Mouse (Mus musculus) ES-E14 (cell line): Measurements from ENCODE around the gene Tmprss6. TPM values are rescaled to one million over a fixed set of nuclear protein-coding genes. Genes with fewer than 3 reads are reported as not detected.

Experiments used
- DNase-seq: peaks from one replicate; pipeline ENCODE4 v3.0.0-alpha.2; 2013; ENCODE audit warnings: low read depth, low spot score
- H3K27ac ChIP-seq: 2 replicates; pipeline ENCODE4 v1.5.1; 2012; ENCODE audit warnings: low read depth, mild to moderate bottlenecking, low read length, moderate library complexity, mixed read lengths; ENCODE audit not compliant: poor library complexity, insufficient read depth, severe bottlenecking
- H3K36me3 ChIP-seq: 2 replicates; pipeline ENCODE4 v1.6.1; 2012; ENCODE audit warnings: mild to moderate bottlenecking, low read length, moderate library complexity, mixed read lengths; ENCODE audit not compliant: control insufficient read depth, poor library complexity, insufficient read depth, severe bottlenecking
- H3K4me1 ChIP-seq, 2 experiments: fragments of 150-350 bp in 1 of 2; sonication (generic) in 1 of 2; 2 replicates each; pipeline ENCODE4 v1.6.1; 2012; ENCODE audit warnings: low read length in 2 of 2, mild to moderate bottlenecking in 1 of 2, mixed read lengths in 1 of 2; ENCODE audit not compliant: control insufficient read depth in 2 of 2, insufficient read depth in 2 of 2, poor library complexity in 1 of 2
- H3K4me3 ChIP-seq, 2 experiments: fragments of 150-350 bp in 1 of 2; sonication (generic) in 1 of 2; 2 replicates each; pipeline ENCODE4 v1.5.1; 2012; ENCODE audit warnings: low read length in 2 of 2, low read depth in 1 of 2, mild to moderate bottlenecking in 1 of 2, mixed read lengths in 1 of 2; ENCODE audit not compliant: insufficient read depth in 1 of 2, poor library complexity in 1 of 2, severe bottlenecking in 1 of 2
- H3K9ac ChIP-seq: 2 replicates; pipeline ENCODE4 v1.6.1; 2012; ENCODE audit warnings: low read depth, mild to moderate bottlenecking, low read length, mixed read lengths; ENCODE audit not compliant: poor library complexity, insufficient read depth, severe bottlenecking
- H3K9me3 ChIP-seq: fragments of 150-350 bp; sonication (generic); 2 replicates; pipeline ENCODE4 v1.6.1; 2012; ENCODE audit warnings: low read depth, mild to moderate bottlenecking, low read length; ENCODE audit not compliant: control insufficient read depth, insufficient read depth
- CHD2 ChIP-seq: IDR thresholded peaks from 2 replicates; pipeline ENCODE4 v1.6.1; 2014; ENCODE audit warnings: mild to moderate bottlenecking, low read depth, low read length, inconsistent platforms
- HCFC1 ChIP-seq: IDR thresholded peaks from 2 replicates; pipeline ENCODE4 v1.6.1; 2012; ENCODE audit warnings: low read length, inconsistent platforms, borderline replicate concordance; ENCODE audit not compliant: insufficient read depth
- MAFK ChIP-seq: IDR thresholded peaks from 2 replicates; pipeline ENCODE4 v1.6.1; 2014; ENCODE audit warnings: mild to moderate bottlenecking, low read depth, low read length, inconsistent platforms; ENCODE audit not compliant: insufficient read depth
- ZC3H11A ChIP-seq: IDR thresholded peaks from 2 replicates; pipeline ENCODE4 v1.6.1; 2012; ENCODE audit warnings: low read depth, mild to moderate bottlenecking, inconsistent platforms, low read length, borderline replicate concordance
- ZNF384 ChIP-seq: IDR thresholded peaks from 2 replicates; pipeline ENCODE4 v1.6.1; 2012; ENCODE audit warnings: low read depth, low read length, inconsistent platforms
- in situ Hi-C, 2 experiments: fragments of 600-800 bp; cut with MboI; formaldehyde crosslinking; loops; one replicate each; pipeline ENCODE4 v1.15.1; 2025; ENCODE audit warnings: low sequenced_read_pairs in 2 of 2, inconsistent platforms in 1 of 2; ENCODE audit not compliant: unreplicated experiment in 2 of 2
- total RNA-seq: library from RNA; depleted of rRNA; stranded (reverse); fragments of 300-350 nt; gene quantifications from 2 replicates; pipeline ENCODE4 v1.2.3, GENCODE M21; 2012

Gene Tmprss6
- total RNA-seq, 1 experiment = 0.49 TPM

DNA sequence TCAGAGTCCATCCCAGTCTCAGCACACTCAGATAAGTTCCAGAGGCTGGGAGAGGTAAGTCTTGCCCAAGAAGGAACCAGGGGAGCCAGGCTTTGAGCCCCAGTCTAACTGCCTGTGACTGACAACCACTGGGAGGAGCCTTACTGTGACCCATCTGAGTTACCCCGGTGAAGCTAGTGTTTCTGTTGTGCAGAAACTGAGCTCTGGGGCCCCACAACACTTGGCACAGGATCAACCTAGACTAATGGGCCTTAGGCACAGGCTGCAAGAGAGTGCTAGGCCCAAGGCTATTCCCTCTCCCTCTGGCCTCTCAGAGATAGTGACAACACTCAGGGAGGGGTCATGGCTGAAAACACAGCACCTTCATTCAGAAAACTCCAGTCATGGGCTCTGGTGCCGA, 17.2 kb downstream of the Tmprss6 start:
- Histone ChIP-seq H3K4me3 (no peak overlapping the region), H3K27ac (no peak overlapping the region), H3K36me3 (no peaks in the 10 kb centered on the region), H3K9ac (no peak overlapping the region), H3K9me3 (no peaks in the 10 kb centered on the region), H3K4me1 (peaks cover 3 to 21% of the 10 kb centered on the region in 2 experiments; a peak in 2 of 4 replicates)
- TF ChIP-seq CHD2 (no peak), HCFC1 (no peak), ZNF384 (no peak)
- in situ Hi-C loops = no loop called here
- DNase-seq = no peak

DNA sequence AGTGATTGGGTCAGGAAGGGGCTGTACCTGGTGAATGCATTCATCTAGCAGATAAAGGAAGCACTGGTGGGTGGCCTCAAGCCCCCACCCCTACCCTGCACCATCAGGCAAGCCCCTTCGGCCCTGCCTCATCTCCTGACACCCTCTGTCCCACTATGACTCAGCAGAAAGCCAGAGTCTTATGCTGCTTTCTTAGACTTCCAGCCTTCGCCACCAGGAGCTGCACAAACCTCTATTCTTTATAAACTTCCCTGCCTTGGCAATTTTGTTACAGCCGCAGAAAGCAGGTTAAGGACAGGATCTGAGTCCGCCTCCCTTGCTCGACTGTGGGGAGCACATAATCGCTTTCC, 18.0 kb downstream of the Tmprss6 start:
- peak; percentile 95 for TF ChIP-seq MAFK
- no peak for TF ChIP-seq ZNF384
- no peak for TF ChIP-seq CHD2
- TF ChIP-seq ZC3H11A = no peak
- TF ChIP-seq HCFC1 = no peak
- H3K27ac ChIP-seq = peak overlapping the region; percentile 41
- DNase-seq = peak; percentile 47
- in situ Hi-C loops = no loop called here
- no peak overlapping the region for H3K4me3 ChIP-seq
- no peaks in the 10 kb centered on the region for H3K9me3 ChIP-seq
- H3K9ac ChIP-seq = no peak overlapping the region
- H3K36me3 ChIP-seq = no peaks in the 10 kb centered on the region
- peaks cover 3 to 21% of the 10 kb centered on the region in 2 experiments; a peak in 2 of 4 replicates for H3K4me1 ChIP-seq

DNA sequence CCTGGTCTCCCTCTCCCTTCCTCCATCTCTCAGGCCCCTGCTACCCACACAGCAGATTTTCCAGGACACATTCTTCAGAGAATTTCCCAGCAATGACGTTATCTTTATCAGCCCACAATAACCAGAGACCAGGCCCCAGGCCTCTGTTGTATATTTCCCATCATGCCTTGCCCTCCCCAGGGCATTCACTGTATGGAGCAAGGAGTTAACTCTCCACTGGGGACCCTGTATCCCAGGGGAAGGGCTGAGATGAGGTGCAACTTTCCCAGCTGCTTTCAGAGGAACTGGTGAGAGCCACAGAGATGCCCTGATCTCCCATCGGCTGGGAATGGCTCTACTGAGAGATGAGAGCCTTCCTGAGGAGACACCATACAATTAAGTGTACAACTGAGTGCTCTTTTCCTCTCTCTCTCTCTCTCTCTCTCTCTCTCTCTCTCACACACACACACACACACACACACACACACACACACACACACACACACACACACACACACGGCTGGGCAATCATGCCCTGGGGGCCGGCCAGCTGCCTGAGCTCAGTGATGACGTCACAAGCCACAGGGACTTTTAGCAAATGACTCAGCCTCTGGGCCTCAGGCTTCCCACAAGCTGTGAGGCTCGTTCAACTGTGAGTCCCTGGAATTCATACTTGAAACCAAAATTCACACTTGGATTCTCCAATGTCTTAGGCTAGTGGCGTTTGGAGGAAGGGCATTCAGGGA, 18.6 kb downstream of the Tmprss6 start:
- Histone ChIP-seq H3K4me3 (no peak overlapping the region), H3K36me3 (no peaks in the 10 kb centered on the region), H3K9me3 (no peaks in the 10 kb centered on the region), H3K9ac (no peak overlapping the region; the same call in 1 of the 2 replicates), H3K27ac (peak overlapping the region; percentile 41), H3K4me1 (peaks cover 3 to 21% of the 10 kb centered on the region in 2 experiments; a peak in 2 of 4 replicates)
- in situ Hi-C loops = no loop called here
- TF ChIP-seq CHD2 (no peak), ZC3H11A (no peak), ZNF384 (no peak), HCFC1 (no peak), MAFK (no peak)
- DNase-seq = no peak

DNA sequence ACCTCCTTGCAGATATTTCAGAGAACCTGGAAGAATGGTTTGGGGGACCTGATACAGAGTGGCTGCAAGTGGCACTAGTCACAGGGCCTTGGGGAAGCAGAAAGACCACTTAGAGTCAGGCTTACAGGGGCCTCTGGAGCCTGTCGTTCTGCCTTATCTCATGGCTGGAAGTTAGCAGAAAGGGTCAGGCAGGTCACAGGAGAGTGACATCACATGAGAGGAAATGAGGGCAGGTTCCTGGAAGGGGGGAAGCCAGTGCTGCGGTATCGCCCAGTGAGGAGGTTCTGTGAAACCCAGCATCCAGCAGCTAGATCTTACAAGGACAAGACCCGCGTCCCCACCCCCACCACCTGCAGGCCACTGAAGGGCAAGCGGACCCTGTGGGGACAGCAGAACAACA, 19.3 kb downstream of the Tmprss6 start:
- no peak for TF ChIP-seq CHD2
- TF ChIP-seq MAFK = no peak
- TF ChIP-seq ZC3H11A = no peak
- TF ChIP-seq HCFC1 = no peak
- TF ChIP-seq ZNF384 = no peak
- Histone ChIP-seq H3K4me3 (no peak overlapping the region), H3K4me1 (peaks cover 3 to 21% of the 10 kb centered on the region in 2 experiments; a peak in 2 of 4 replicates), H3K9ac (no peak overlapping the region; the same call in 1 of the 2 replicates), H3K27ac (no peak overlapping the region), H3K9me3 (no peaks in the 10 kb centered on the region), H3K36me3 (no peaks in the 10 kb centered on the region)
- no peak for DNase-seq
- in situ Hi-C loops = no loop called here
